Mouse (Mus musculus) gastrocnemius, adult 2 months (tissue): ENCODE results near the gene Efcab6. TPM values are rescaled to one million over a fixed set of nuclear protein-coding genes. Genes with fewer than 3 reads are reported as not detected.

Experiments used
- DNase-seq: peaks from one replicate; pipeline ENCODE4 v3.0.0; 2022
- H3K27ac ChIP-seq: fragments of 200-600 bp; 2 replicates; pipeline ENCODE4 v1.8.1; 2022; ENCODE audit warnings: mild to moderate bottlenecking
- H3K4me3 ChIP-seq: fragments of 200-600 bp; 2 replicates; pipeline ENCODE4 v1.8.1; 2022; ENCODE audit warnings: mild to moderate bottlenecking, moderate library complexity
- CTCF ChIP-seq: fragments of 200-600 bp; IDR thresholded peaks from 2 replicates; pipeline ENCODE4 v1.8.1; 2022; ENCODE audit warnings: antibody characterized with exemption, mild to moderate bottlenecking, moderate library complexity
- intact Hi-C: fragments of 180-260 bp; cut with DNase I; formaldehyde crosslinking; loops from one replicate; pipeline ENCODE4 v1.15.1; 2025
- total RNA-seq, 2 experiments: library from RNA; stranded (reverse); gene quantifications; 2 replicates each; pipeline ENCODE4 v1.2.3; 2021

The Efcab6 gene
- total RNA-seq, 2 experiments from 2014 or later, result 3.7 to 4.9 TPM

GRCm38 (mm10) chr15:83989241-83989640 is 75.9 kb downstream of the Efcab6 start:
- TF ChIP-seq CTCF, result no peak
- Histone ChIP-seq H3K4me3 (no peak overlapping the region), H3K27ac (no peak overlapping the region)
- intact Hi-C loops, result no loop called here
- DNase-seq, result no peak

GRCm38 (mm10) chr15:83988087-83988486 is 77.1 kb downstream of the Efcab6 start:
- no peak for TF ChIP-seq CTCF
- no peak overlapping the region for H3K27ac ChIP-seq
- intact Hi-C loops, result no loop called here
- H3K4me3 ChIP-seq, result no peak overlapping the region
- DNase-seq, result no peak

DNA sequence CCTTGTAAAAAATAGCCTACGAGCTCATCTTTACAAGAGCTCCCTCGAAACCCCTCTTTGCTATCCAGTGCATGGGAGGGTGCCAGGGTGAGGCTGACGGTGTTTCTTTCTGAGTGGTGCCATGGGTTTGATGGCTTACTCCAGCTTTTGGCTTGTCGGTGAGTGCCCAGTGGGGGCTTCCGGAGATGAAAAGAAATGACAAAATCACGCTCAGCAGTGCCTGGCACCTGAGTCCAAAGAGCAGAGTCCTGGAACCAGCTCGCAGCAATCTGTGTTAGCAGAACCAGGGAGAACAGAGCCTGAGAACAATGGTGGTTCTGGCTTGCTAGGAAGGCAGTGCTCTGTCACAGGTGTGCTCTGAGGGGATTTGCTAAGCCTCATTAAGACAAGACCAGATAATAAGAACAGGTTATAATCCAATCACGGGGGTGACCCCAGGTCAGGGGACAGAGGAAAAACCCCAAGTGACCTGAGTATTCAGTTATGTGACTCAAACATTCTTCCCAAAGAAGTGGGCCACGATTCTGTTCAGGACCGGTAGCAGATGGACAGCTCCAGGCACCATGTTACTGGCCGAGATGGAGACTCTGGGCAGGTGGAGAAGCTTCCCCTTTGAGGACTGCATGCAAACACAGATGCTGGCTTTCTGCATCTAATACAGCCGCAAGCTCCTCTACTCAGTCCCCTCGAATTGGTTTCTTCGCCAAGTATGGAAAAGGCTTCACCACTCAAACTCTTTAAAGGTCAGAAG is 82.8 kb downstream of the Efcab6 start:
- no peak for TF ChIP-seq CTCF
- no peak for DNase-seq
- Histone ChIP-seq H3K27ac (no peak overlapping the region), H3K4me3 (no peak overlapping the region)
- intact Hi-C loops, result no loop called here

DNA sequence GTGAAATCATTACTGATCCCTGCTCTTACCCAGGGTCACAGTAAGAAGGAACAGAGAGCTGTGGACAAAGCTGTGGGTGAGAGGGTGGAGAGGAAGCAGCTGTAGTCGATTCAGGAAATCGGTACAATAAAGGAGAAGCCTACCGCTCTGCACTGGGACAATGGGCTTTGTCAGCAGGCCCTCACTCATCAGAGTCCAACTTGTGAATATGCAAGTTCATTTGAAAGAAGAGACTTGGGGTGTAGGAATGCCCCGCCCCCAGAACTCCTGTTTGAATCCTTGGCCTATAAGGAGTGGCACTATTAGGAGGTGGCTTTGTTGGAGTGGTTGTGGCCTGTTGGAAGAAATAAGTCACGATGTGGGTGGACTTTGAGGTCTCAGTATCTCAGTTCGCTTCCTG is 86.3 kb downstream of the Efcab6 start:
- intact Hi-C loops, result no loop called here
- TF ChIP-seq CTCF, result no peak

GRCm38 (mm10) chr15:83977108-83977507 is 88.1 kb downstream of the Efcab6 start:
- no peak for DNase-seq
- intact Hi-C loops, result no loop called here
- no peak for TF ChIP-seq CTCF
- no peak overlapping the region for H3K4me3 ChIP-seq
- H3K27ac ChIP-seq, result no peak overlapping the region

More for the DNA sequence above, 86.3 kb downstream of the Efcab6 start:
- no peak for DNase-seq
- no peak overlapping the region for H3K27ac ChIP-seq
- no peak overlapping the region for H3K4me3 ChIP-seq

DNA sequence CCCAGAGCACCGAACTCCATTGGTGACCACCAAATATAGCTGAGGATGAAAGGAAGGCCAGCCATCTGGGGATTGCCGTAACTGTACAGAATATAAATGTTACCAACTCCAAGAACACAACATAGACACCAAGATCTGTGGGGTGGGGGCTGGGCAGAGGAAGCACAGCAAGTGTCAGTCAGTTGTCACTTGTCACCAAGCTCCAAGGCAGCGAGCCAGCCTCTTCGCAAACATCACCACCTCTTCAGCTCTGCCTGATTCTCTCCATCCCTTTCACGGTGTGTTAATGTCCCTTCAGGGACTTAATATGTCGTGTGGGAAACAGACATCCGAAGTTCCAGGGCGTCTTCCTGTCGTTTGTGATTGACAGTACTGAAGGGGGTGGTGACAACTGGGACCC is 93.0 kb downstream of the Efcab6 start:
- Histone ChIP-seq H3K27ac (no peak overlapping the region), H3K4me3 (no peak overlapping the region)
- TF ChIP-seq CTCF, result no peak
- DNase-seq, result no peak
- intact Hi-C loops, result no loop called here

GRCm38 (mm10) chr15:83967802-83968201 is 97.4 kb downstream of the Efcab6 start:
- DNase-seq, result no peak
- peak overlapping the region; percentile 81 for H3K27ac ChIP-seq
- no peak for TF ChIP-seq CTCF
- peak overlapping the region; percentile 23 for H3K4me3 ChIP-seq
- intact Hi-C loops, result no loop called here

DNA sequence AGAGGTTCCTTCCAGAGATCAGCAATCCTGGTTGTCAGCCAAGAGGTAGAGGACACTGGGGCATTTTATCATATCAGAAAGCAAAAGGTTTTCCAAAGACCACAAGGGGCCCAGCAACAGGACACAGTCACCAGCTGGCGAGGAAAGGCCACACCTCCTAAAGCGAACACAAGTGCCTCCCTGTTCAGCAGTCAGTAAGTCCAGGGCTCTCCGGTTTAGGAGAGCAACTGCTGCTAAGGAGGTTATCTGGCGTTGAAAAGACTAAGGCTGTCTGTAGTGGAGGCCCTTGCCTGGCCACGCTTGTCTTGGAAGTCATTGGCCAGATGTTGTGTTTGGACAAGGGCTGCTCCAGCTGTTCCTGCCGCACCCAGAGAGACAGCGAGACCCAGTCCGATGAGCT is 100.1 kb downstream of the Efcab6 start:
- Histone ChIP-seq H3K4me3 (no peak overlapping the region), H3K27ac (no peak overlapping the region)
- intact Hi-C loops, result no loop called here
- no peak for TF ChIP-seq CTCF
- no peak for DNase-seq

GRCm38 (mm10) chr15:83958376-83958775 is 106.8 kb downstream of the Efcab6 start:
- TF ChIP-seq CTCF, result no peak
- Histone ChIP-seq H3K4me3 (no peak overlapping the region), H3K27ac (no peak overlapping the region)
- intact Hi-C loops, result no loop called here
- no peak for DNase-seq

DNA sequence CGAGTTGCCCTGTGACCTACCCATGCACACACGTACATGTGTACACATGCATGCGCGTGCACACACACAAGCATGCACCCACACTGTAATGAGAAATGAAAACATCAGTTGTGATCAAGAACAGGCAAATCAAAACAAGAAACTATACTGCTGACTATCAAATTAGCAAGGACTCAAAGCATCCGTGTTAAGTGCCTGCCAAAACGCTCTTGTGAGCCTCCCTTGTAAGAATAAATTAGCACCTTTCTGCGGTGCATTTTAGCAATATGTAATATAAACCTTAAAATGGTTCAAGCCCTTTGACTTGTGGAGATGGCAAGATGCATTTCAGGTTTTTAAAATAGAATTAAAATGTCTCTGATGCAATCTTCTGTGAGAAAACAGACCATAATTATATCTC is 108.2 kb downstream of the Efcab6 start:
- no peak overlapping the region for H3K4me3 ChIP-seq
- no peak for DNase-seq
- intact Hi-C loops, result no loop called here
- TF ChIP-seq CTCF, result no peak
- no peak overlapping the region for H3K27ac ChIP-seq

GRCm38 (mm10) chr15:83955948-83956707 is 109.1 kb downstream of the Efcab6 start:
- Histone ChIP-seq H3K4me3 (no peak overlapping the region), H3K27ac (no peak overlapping the region)
- no peak; the same call in 1 of the 2 replicates for TF ChIP-seq CTCF
- intact Hi-C loops, result no loop called here
- peak; percentile 33 for DNase-seq

DNA sequence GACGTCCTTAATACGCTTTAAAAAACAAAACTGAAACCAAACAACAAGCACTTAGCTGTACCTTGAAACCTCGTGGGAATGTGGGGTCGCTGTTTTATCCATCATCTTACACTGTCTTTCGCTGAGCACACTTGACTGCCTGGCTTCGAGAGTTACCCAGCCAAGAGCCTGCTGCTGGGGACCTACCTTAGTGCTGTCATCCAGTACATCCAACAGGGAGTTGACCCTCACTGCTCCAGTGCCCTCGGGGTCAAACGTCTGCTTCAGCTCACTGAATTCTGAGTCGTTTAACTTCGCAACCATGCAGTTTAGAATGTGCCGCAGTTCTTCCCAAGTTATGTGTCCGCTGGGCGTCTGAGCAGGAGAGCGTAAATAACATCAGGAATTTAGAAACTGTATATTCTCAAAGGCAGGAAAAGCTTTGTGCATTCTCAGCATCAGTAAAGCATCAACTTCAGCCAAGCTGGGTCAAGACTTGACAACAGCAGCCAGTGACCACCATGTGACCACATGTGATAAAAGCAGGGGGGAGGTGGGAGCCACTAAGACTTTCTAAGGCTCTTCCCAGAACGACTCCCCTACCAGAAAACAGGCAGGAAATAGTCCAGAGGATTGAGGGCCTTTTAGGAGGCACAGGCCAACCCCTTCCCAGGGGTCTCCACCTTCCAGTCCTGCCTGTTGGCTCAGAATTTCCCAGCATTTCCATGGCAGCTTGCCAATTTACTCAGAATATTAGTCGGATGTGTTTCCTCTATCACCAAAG is 115.3 kb downstream of the Efcab6 start:
- H3K4me3 ChIP-seq, result no peak overlapping the region
- no peak for TF ChIP-seq CTCF
- H3K27ac ChIP-seq, result no peak overlapping the region
- DNase-seq, result no peak
- intact Hi-C loops, result loop anchor here (5.0 kb wide), 1 partner anchor 47 kb away; no protein-coding TSS in a partner anchor

DNA sequence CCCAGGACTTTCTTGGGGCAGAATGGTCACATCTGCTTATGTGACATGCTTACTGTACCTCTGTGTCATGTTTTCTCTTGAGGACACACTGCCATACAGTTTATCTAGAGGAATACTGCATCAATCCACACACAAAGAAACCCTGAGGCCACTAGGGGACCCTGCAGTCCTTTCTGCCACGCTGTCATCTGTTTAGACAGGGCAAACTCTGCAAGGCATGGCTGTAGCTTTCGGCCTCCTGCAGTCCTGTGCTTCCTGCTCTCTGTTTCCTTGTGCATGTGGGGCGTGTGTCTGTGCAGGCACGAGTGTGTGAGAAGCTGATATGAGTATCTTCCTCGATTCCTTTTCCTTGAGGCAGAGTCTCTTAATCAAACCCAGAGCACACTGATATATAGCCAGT is 125.5 kb downstream of the Efcab6 start:
- DNase-seq, result no peak
- intact Hi-C loops, result no loop called here
- H3K4me3 ChIP-seq, result no peak overlapping the region
- no peak overlapping the region for H3K27ac ChIP-seq
- TF ChIP-seq CTCF, result peak; percentile 21; the same call in 1 of the 2 replicates
